Mouse (Mus musculus) left cerebral cortex, adult 2 months (tissue): Measurements from ENCODE around the gene Prpf4b. TPM values are rescaled to one million over a fixed set of nuclear protein-coding genes. Genes with fewer than 3 reads are reported as not detected.
"Not testable (repeated sequence)": the region's sequence is repeated elsewhere in the genome, so short reads cannot be mapped to it uniquely, and the experiment has no call there.

Source experiments
- DNase-seq, 2 experiments: peaks; one replicate each; pipeline ENCODE4 v3.0.0; 2021 to 2022; ENCODE audit warnings: low spot score in 2 of 2, mixed read lengths in 1 of 2; ENCODE audit errors: extremely low spot score in 1 of 2
- H3K27ac ChIP-seq: fragments of 200-600 bp; 2 replicates; pipeline ENCODE4 v1.8.1; 2022
- H3K4me3 ChIP-seq: fragments of 200-600 bp; 2 replicates; pipeline ENCODE4 v1.8.1; 2022
- CTCF ChIP-seq: fragments of 200-600 bp; IDR thresholded peaks from 2 replicates; pipeline ENCODE4 v1.8.1; 2022; ENCODE audit warnings: antibody characterized with exemption, mild to moderate bottlenecking, moderate library complexity
- intact Hi-C: fragments of 180-260 bp; cut with DNase I; formaldehyde crosslinking; loops from one replicate; pipeline ENCODE4 v1.15.1; 2025
- long read RNA-seq, 2 experiments: library from polyadenylated mRNA; stranded (forward); transcript quantifications; one replicate each; pipeline ENCODE4 v2.0.0; 2021; ENCODE audit warnings: borderline mapping rate in 2 of 2
- total RNA-seq, 2 experiments: library from RNA; stranded (reverse); gene quantifications; 2 replicates each; pipeline ENCODE4 v1.2.3; 2021

The Prpf4b gene
- total RNA-seq = 10 to 100 TPM; 95.6 to 95.8 TPM
- long read RNA-seq, experiment 1, full-length matches to known transcripts = 26 of 56 reads
- long read RNA-seq, experiment 1, partial matches to known transcripts = 10 of 56 reads
- long read RNA-seq, experiment 1, other reads (novel, unspliced or antisense) = 20 of 56 reads
- long read RNA-seq, experiment 2, full-length matches to known transcripts = 23 of 76 reads
- long read RNA-seq, experiment 2, partial matches to known transcripts = 8 of 76 reads
- long read RNA-seq, experiment 2, other reads (novel, unspliced or antisense) = 45 of 76 reads

GRCm38 (mm10) chr13:34875166-34875710, at the start of gene Prpf4b:
Gene Prpf4b (plus strand): TSS chr13:34875302.
- intact Hi-C loops = loop anchor here (10.0 kb wide), 1 partner anchor 840 kb away; the partner anchor contains the start of gene Bphl
- TF ChIP-seq CTCF = no peak
- peak; percentile 93 to 95 for DNase-seq
- Histone ChIP-seq H3K4me3 (peak within 1 kb of the TSS; percentile 94), H3K27ac (peak within 1 kb of the TSS; percentile 97)

- intact Hi-C loops = no loop called here
- TF ChIP-seq CTCF = no peak
- Histone ChIP-seq H3K27ac (no peak overlapping the region), H3K4me3 (no peak overlapping the region)
- no peak for DNase-seq
These were observed 48.1 kb upstream of the Prpf4b start for GRCm38 (mm10) chr13:34826760-34827690.

- TF ChIP-seq CTCF = no peak
- intact Hi-C loops = no loop called here
- H3K4me3 ChIP-seq = no peak overlapping the region
- DNase-seq = no peak
- H3K27ac ChIP-seq = no peak overlapping the region
These were observed 46.9 kb upstream of the Prpf4b start for GRCm38 (mm10) chr13:34827988-34828882.

- Histone ChIP-seq H3K27ac (no peak overlapping the region), H3K4me3 (no peak overlapping the region)
- intact Hi-C loops = no loop called here
- no peak for TF ChIP-seq CTCF
- DNase-seq = no peak
These were observed 32.3 kb upstream of the Prpf4b start for GRCm38 (mm10) chr13:34842851-34843250.

GRCm38 (mm10) chr13:34850759-34851158, 24.3 kb upstream of the Prpf4b start:
- no peak for DNase-seq
- TF ChIP-seq CTCF = no peak
- Histone ChIP-seq H3K4me3 (no peak overlapping the region), H3K27ac (no peak overlapping the region)
- intact Hi-C loops = no loop called here

GRCm38 (mm10) chr13:34851191-34851784, 23.8 kb upstream of the Prpf4b start:
- no peak overlapping the region for H3K4me3 ChIP-seq
- H3K27ac ChIP-seq = no peak overlapping the region
- intact Hi-C loops = no loop called here
- DNase-seq = no peak
- TF ChIP-seq CTCF = no peak

GRCm38 (mm10) chr13:34857526-34857925, 17.6 kb upstream of the Prpf4b start:
- peak; percentile 50 for TF ChIP-seq CTCF
- DNase-seq = no peak
- intact Hi-C loops = no loop called here
- H3K27ac ChIP-seq = no peak overlapping the region
- H3K4me3 ChIP-seq = no peak overlapping the region

- Histone ChIP-seq H3K4me3 (no peak overlapping the region), H3K27ac (peak overlapping the region; percentile 28; the same call in 1 of the 2 replicates)
- intact Hi-C loops = no loop called here
- DNase-seq = peak; percentile 17 to 44
- TF ChIP-seq CTCF = no peak
These were observed 15.7 kb upstream of the Prpf4b start for GRCm38 (mm10) chr13:34859406-34859805.

GRCm38 (mm10) chr13:34861166-34861565, 13.9 kb upstream of the Prpf4b start:
- DNase-seq, intact Hi-C loops, H3K4me3 ChIP-seq, H3K27ac ChIP-seq: not testable (repeated sequence)

GRCm38 (mm10) chr13:34864420-34865169, 10.5 kb upstream of the Prpf4b start:
- intact Hi-C loops = loop anchor here (1.0 to 2.0 kb wide), 2 partner anchors 70 to 221 kb away; no protein-coding TSS in a partner anchor
- TF ChIP-seq CTCF = peak; percentile 91
- no peak overlapping the region for H3K27ac ChIP-seq
- no peak overlapping the region for H3K4me3 ChIP-seq
- DNase-seq = peak; percentile 20 to 41
